Mouse (Mus musculus) spleen, adult 2 months (tissue): ENCODE measurements at regions not wholly inside any gene's neighbourhood (a gene's known extent, or its start where the extent isn't known, plus 50 kb on each side); places are given as distances from the start of the nearest gene placed in this dataset.

Experiments used
- CTCF ChIP-seq: fragments of 200-500 bp; IDR thresholded peaks from 2 replicates; pipeline ENCODE4 v1.5.1; 2011; ENCODE audit warnings: mild to moderate bottlenecking, inconsistent platforms; ENCODE audit not compliant: insufficient read depth, insufficient read length, insufficient replicate concordance; ENCODE audit errors: extremely low read depth
- POLR2A ChIP-seq: fragments of 200-500 bp; IDR thresholded peaks from 2 replicates; pipeline ENCODE4 v1.6.1; 2011; ENCODE audit warnings: low read depth, low read length, inconsistent platforms

- no peak for TF ChIP-seq POLR2A
- TF ChIP-seq CTCF, result no peak
Measured at GRCm38 (mm10) chr2:33975423-33976127, 87.8 kb upstream of the Mvb12b start.
